Mouse (Mus musculus) fibroblast of lung, adult 2 months (primary cell): Measurements from ENCODE around the gene Abhd10.
A peak's percentile ranks its signal among the peaks of the same experiment; 100 is the strongest.

ENCODE experiments used
- DNase-seq: peaks from one replicate; pipeline ENCODE4 v3.0.0-alpha.2; 2011; ENCODE audit warnings: low read depth

The Abhd10 gene

DNA sequence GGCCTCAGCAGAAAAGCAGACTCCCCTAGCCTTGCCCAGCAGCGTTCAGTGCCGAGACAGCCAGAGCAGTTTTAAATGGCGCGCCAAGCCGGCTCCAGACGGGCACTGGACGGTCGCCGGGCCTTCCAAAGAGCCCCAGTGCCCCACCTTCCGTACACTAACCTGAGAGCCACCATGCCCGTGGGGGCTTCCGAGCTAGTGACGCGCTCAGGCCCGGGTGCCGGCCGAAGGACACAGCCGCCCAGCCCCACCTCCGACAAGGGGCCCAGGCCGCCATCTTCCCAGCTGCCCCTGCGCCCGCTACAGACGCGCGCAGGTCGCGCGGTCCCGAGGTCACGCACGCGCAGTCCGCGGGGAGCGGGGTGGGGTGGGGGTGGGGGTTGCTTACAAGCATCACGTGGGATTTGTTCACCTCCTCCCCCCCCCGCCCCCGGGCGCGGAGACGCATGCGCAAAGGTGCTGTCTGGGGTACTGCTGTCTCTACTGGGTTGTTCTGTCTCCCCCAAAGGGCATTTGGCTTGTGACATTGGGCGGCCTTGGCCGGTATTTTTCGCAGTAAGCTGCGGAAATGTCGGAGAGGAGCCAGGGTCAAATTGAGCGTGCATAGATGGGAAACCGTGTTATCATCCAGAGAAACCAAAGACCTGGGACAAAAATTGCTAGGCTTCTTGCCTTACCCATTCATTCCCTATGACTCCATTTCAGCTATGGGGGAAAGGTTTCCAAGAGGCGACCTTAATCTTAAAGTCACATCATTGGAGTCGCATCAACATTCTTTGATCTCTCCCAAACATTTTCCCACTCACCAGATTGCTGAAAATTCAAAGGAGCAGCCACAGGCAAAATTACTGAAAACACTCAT, at the start of gene Abhd10:
TSS of gene Abhd10 (minus strand) at position 341 of the 862 bp plus-strand sequence.
- peak; percentile 83 for DNase-seq

- DNase-seq, result no peak
Measured at GRCm38 (mm10) chr16:45791286-45791685, 48.5 kb upstream of the Abhd10 start.

DNA sequence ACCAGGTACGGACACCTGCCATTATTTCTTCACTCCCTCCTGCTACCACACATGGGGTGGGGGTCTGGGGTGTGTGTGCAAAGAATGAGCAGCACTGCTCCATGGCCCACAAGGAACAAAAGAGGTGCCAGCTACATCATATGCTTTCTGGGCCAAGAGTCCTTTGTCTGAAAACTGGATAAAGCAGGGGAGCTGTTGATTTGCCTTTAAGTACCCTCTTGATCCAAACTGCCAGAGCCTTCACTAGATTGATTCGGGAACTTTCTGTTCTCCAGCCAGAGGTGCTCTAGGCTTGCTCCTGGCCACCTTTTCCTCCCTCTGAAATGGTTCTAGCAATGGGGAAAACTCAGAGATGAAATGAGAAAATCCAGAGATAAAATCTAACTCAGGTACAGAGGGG, 46.6 kb upstream of the Abhd10 start:
- no peak for DNase-seq

DNA sequence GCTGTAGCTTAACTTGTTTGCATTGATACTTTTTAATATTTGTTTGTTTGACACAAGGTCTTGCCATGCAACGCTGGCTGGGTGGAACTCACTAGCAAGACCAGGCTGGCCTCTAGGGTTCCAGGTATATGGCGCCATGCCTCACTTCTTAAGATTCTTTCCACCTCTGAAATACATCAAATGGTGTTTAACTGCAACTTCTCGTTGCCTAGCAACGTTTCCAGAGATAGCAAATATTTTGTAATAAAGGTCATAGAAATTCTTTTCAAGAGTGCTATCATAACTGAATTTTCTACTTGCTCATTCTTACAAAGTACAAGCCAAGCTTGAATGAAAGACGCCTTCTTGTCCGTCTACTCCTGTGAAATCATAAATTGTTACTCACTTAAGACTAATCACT, 44.9 kb upstream of the Abhd10 start:
- no peak for DNase-seq

GRCm38 (mm10) chr16:45786639-45787038, 43.9 kb upstream of the Abhd10 start:
- DNase-seq, result no peak

GRCm38 (mm10) chr16:45780001-45780400, 37.2 kb upstream of the Abhd10 start:
- DNase-seq, result no peak

GRCm38 (mm10) chr16:45774813-45775212, 32.1 kb upstream of the Abhd10 start:
- no peak for DNase-seq

DNA sequence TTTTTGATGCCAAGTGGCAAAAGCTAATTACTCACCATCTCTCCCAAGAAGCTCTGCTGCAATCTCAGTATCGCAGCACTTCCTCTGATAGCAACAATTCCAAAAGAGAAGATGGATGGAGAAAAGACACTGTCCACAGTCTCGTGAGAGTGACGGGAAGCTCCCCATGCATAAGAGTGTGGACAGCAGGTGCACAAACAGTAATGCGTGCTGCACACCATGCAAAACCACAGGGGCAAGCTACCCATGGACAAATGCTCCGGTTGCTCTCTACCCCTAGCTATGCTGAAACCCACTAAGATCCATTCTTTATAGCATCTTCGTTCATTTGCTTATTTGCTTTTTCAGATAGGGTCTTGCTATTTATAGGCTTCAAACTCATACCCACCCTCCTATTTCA, 28.2 kb upstream of the Abhd10 start:
- no peak for DNase-seq

- DNase-seq, result no peak
Measured at GRCm38 (mm10) chr16:45767853-45768640, 25.3 kb upstream of the Abhd10 start.

DNA sequence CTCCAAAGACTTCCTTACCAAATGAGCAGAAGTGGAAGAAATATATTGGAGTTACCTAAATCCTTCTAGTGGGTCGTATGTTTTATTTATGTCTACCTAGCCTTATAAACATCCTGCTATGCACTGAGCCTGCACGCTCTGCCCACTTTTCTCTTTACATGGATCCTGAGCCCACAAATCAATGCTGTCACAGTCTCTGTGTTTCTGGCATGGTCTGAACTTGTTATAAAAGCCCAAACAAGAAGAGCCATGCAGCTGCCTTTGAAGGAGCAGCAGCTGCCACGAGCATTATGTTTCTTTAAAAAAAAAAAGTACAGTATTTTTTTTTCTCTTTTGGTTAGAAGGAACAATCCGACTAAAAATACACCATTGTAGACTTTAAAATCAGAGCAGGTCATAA, 24.7 kb upstream of the Abhd10 start:
- no peak for DNase-seq

DNA sequence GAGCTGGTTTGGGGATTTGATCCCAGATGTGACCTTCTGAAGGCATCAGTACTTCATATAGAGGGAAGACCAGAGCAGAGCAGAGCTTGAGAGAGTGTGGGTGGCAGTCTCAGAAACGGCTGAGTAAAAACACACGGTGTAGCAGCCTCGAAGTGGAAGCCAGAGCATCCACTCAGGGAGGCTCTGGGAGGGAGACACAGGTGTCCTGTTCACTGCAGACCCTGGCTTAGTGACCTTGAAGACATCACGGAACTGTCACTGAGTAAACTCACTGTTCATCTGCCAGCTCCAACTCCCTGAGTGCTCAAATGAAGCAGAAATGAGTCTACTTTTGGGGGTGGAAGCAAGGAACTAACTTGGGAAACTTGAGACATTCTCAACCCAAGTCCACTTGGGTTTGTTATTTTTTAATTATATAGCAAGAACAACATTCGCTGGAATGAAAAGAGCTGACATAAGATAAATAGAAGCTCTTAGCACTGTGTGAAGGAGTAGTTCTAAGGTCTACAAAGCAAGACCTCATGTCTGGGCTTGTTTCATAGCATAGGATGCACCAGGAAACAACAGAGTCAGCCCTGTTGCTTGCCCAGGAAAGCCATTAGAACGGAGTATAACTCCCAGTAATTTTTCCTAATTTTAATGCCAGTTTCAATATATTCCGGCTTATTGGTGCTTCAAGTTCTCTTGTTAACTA, 23.2 kb upstream of the Abhd10 start:
- DNase-seq, result no peak

DNA sequence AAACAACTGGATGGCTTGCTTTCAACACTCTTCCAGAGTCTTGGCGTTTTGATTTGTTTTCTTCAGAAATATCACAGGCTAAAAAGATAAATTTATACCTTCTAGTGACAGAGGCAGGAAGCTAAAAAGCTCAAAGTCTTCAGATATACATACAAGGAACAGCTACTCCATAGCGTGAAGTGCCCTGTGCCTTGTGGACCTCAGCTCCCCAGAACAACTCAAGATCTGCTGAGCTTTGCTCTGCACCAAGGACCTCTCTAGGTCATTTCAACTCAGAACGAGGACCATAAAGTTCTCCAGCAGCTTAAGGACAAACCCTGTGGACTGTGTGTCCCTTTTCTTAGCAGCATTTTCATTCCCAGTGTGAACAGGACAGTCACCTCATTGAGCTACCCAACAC, 22.3 kb upstream of the Abhd10 start:
- no peak for DNase-seq

DNA sequence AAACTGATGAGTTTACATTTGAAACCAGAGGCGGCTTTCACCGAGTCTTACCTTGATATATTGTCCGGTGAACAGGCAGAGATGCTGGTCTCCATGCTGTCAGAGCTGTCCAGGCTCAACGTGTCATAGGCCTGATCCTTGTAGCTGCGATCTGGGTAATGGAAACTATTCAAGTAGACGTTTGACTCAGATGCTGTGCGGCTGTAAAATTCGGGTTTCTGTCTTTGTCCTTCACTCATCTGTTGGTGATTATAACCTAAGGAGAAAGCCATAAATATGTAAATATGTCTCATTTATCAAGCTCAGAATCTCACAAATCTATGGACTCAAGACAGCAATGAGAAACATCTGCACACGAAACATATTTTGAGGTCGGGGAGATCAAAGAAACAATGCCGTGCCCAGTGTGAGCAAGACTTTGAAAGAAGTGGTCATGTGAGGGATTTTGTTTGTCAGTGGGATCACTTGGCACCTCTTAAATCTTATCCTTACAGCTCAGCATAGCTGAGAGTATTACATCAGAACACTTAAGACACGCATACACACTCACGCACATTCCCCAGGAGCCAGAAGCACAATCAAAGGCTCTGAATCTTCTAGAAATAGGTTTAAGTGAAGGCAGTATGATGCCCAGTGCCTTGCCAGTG, 20.2 kb upstream of the Abhd10 start:
- DNase-seq, result no peak

DNA sequence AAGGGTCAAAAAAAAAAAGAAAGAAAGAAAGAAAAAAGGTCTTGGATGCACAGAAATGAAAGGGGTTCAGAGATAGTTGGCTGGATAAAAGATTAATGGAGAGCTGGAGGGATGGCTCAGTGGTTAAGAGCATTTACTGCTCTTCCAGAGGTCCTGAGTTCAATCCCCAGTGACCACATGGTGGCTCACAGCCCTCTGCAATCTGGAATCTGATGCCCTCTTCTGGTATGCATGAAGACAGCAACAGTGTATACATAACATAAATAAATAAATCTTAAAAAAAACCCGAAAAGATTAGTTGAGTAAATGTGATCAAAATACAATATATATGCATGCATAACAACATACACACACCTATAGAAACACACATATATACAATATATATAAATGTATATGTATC, 18.7 kb upstream of the Abhd10 start:
- no peak for DNase-seq

- no peak for DNase-seq
Measured at GRCm38 (mm10) chr16:45758726-45759269, 16.0 kb upstream of the Abhd10 start.

DNA sequence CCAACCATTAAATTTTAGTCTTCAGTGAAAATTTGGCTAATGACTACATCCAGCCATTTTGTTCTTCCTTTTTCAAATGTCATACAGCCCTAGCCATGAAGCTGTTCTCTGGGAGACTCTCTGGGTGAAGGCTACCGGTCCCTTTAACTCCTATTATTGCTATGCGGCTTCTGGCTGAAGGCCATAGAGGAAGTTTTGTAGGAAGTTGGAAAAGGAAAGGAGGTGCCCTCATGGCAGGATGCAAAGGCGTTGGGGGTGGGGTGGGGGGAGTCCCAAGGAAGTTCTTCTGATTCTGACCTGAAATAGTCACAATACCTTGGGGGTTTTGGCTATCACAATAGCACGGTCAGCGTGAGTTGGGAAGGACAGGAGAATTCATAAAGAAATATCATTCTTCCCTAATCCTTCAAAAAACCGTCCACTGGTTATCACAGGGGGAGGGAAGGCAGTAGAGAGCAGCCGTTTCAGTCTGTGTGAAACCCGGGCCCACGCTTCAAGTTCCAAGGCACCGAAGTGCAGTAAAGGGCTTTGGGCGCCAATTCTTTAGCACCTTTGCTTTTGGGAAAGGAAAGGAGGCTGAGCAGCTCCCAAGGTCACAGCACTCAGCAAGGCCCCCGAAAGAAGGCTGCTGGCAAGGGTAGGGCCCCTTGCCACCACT, 14.8 kb upstream of the Abhd10 start:
- no peak for DNase-seq

GRCm38 (mm10) chr16:45756855-45757254, 14.1 kb upstream of the Abhd10 start:
- no peak for DNase-seq

GRCm38 (mm10) chr16:45743591-45744144, 913 bp upstream of the Abhd10 start:
- DNase-seq, result no peak

- no peak for DNase-seq
Measured at GRCm38 (mm10) chr16:45737880-45738279, 4.9 kb downstream of the Abhd10 start.

GRCm38 (mm10) chr16:45736724-45737123, 6.0 kb downstream of the Abhd10 start:
- no peak for DNase-seq

DNA sequence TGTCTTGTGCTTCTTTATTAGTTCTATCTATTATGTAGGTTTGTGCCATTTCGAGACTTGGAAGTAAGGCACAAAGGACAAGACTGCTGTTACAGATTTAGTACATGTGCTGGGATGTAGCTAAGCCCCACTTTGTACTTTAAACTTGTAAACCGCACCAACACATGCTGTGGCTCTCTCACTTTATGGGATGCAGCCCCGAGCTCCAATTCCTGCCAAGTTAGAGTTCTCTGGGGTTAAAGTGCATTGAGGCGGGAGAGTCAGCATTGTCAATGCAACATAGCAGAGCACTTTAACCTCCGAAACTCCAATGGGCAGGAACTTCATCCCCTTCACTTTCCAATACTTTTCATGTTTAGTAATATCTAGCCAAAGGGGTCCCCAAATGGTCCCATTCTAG, 13.6 kb downstream of the Abhd10 start:
- no peak for DNase-seq
